In the genomic region with DNA sequence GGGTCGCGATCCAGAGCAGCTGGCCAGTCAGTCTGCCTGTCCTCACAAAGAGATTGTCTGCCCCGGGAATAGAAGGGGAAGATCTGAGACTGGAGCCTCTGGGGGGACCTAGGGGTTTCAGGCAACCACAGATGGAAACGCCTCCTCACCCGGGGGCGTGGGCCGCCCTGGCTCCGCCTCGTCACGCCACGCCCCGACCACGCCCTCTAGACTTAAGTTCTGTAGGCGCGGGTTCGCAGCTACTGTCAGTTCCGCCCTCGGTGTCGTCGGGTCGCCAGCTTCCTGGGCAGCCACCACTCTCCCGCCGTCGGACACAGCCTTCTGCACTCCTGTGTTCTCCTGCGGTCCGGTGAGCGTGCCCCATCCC, we compare ENCODE assay signal across 8 mouse cellular contexts. TPM values are rescaled to one million over a fixed set of nuclear protein-coding genes. Genes with fewer than 3 reads are reported as not detected.
A peak's percentile ranks its signal among the peaks of the same experiment; 100 is the strongest.
DNase-seq lines count a peak whose midpoint lies in the region; ATAC-seq lines count a peak whose summit lies in the region.

A gene (plus strand): TSS at position 221 of the 367 bp plus-strand sequence.

- H3K9ac ChIP-seq in heart, embryonic 14.5 days (ENCODE audit: low read length): peak within 1 kb of the TSS; percentile 74
- peak within 1 kb of the TSS; percentile 80 for H3K9ac ChIP-seq in liver, embryonic 11.5 days (ENCODE audit: low read depth, low read length)

- peak; percentile 70 for ATAC-seq in erythroblast, adult 5-6 weeks (replicated peaks; ENCODE audit: low FRiP score, poor library complexity, severe bottlenecking)
- peak; percentile 72 for ATAC-seq in heart, embryonic 14.5 days (ENCODE audit: insufficient number of reproducible peaks, insufficient read depth, low FRiP score, low read depth)
- ATAC-seq in liver, embryonic 11.5 days (replicated peaks; ENCODE audit: low FRiP score): peak; percentile 86
- ATAC-seq in monocyte, adult 5-6 weeks (replicated peaks; ENCODE audit: insufficient number of reproducible peaks, low FRiP score, low TSS enrichment, poor library complexity, severe bottlenecking): peak; percentile 66

- no peaks in the 10 kb centered on the region for H3K27me3 ChIP-seq in heart, embryonic 14.5 days (ENCODE audit: control insufficient read depth, insufficient read depth, low read length)
- no peaks in the 10 kb centered on the region; the same call in 1 of the 2 replicates for H3K27me3 ChIP-seq in liver, embryonic 11.5 days (replicated peaks; ENCODE audit: control insufficient read depth, insufficient read depth, low read length)
- H3K27me3 ChIP-seq in splenic B cell, adult 2 months (ENCODE audit: control insufficient read depth, insufficient read depth, low read length, poor library complexity, severe bottlenecking): no peaks in the 10 kb centered on the region

- H3K27ac ChIP-seq in heart, embryonic 14.5 days (replicated peaks in 1 of 2; ENCODE audit: control insufficient read depth in 1 of 2, insufficient read depth in 1 of 2, low read depth in 2 of 2, low read length in 2 of 2): peak within 1 kb of the TSS; percentile 78 to 87
- H3K27ac ChIP-seq in liver, embryonic 11.5 days (ENCODE audit: low read depth, low read length): peak within 1 kb of the TSS; percentile 83

- peaks cover 35 to 49% of the 10 kb centered on the region in 2 experiments for H3K4me1 ChIP-seq in heart, embryonic 14.5 days (ENCODE audit: control insufficient read depth in 2 of 2, insufficient read depth in 2 of 2, low read length in 2 of 2)
- H3K4me1 ChIP-seq in liver, embryonic 11.5 days (replicated peaks; ENCODE audit: control insufficient read depth, insufficient read depth, low read length): peaks cover 32% of the 10 kb centered on the region

- 0% methylated on average over 27 of the region's 27 CpGs for WGBS in heart, embryonic 14.5 days
- WGBS in liver, embryonic 11.5 days: under 1% methylated on average over 27 of the region's 27 CpGs

- no peaks in the 10 kb centered on the region for H3K9me3 ChIP-seq in heart, embryonic 14.5 days (ENCODE audit: control insufficient read depth, low read length)
- H3K9me3 ChIP-seq in liver, embryonic 11.5 days (ENCODE audit: control insufficient read depth, low read length): no peaks in the 10 kb centered on the region

- H3K4me3 ChIP-seq in heart, embryonic 14.5 days (ENCODE audit: control insufficient read depth in 1 of 2, insufficient read depth in 1 of 2, low read depth in 1 of 2, low read length in 2 of 2): peak within 1 kb of the TSS; percentile 52 to 63
- peak within 1 kb of the TSS; percentile 80 for H3K4me3 ChIP-seq in liver, embryonic 11.5 days (ENCODE audit: low read depth, low read length)

- DNase-seq in 3T3-L1 (ENCODE audit: low read depth, low spot score): peak; percentile 48
- peak; percentile 90 to 95 for DNase-seq in adrenal gland, adult (ENCODE audit: inconsistent age in 2 of 2, low spot score in 1 of 2)
- peak; percentile 92 for DNase-seq in kidney, postnatal 10 days
- DNase-seq in liver, embryonic 11.5 days (ENCODE audit: low spot score): peak; percentile 90
- DNase-seq in splenic B cell, adult 2 months (ENCODE audit: low read depth, low spot score): peak; percentile 96

- H3K36me3 ChIP-seq in heart, embryonic 14.5 days (ENCODE audit: control insufficient read depth, insufficient read depth, low read length): peaks cover 22% of the 10 kb centered on the region
- H3K36me3 ChIP-seq in liver, embryonic 11.5 days (ENCODE audit: control insufficient read depth, insufficient read depth, low read length): peaks cover 22% of the 10 kb centered on the region
- H3K36me3 ChIP-seq in splenic B cell, adult 2 months (ENCODE audit: control insufficient read depth, insufficient read depth, low read length, poor library complexity, severe bottlenecking): peaks cover 15% of the 10 kb centered on the region

- peak within 1 kb of the TSS; percentile 97 for H3K4me2 ChIP-seq in heart, embryonic 14.5 days (ENCODE audit: low read length)
- peak within 1 kb of the TSS; percentile 90 for H3K4me2 ChIP-seq in liver, embryonic 11.5 days

RNA-seq across cellular contexts. Expression of the gene that starts here (rescaled TPM):
- 1,034 and 1,242 TPM in 2 replicates for total RNA-seq in erythroblast, adult 5-6 weeks (2015; ENCODE audit: low replicate concordance)
- 1,143 and 1,228 TPM in 2 replicates for total RNA-seq in erythroblast, adult 5-6 weeks (2017; ENCODE audit: low replicate concordance)
- polyA plus RNA-seq in heart, embryonic 14.5 days (2014; fragmentation: Nextera tagmentation; extraction: Ambion mirVana): 127 and 130 TPM in 2 replicates
- 487 and 491 TPM in 2 replicates for polyA plus RNA-seq in liver, embryonic 11.5 days (2014; fragmentation: Nextera tagmentation; extraction: Ambion mirVana)
- 334 to 441 TPM (median 351 TPM) in 3 replicates for total RNA-seq in monocyte, adult 5-6 weeks (2017)

Comparison
In these comparisons a context has a peak if more than half of its experiments do, and no peak if none do; other contexts are left out.
1. Peak in every context shown above with its lines: DNase-seq, ATAC-seq, H3K4me3 ChIP-seq and H3K27ac ChIP-seq.